Mouse (Mus musculus): ENCODE measurements at regions not wholly inside any gene's neighbourhood (a gene's known extent, or its start where the extent isn't known, plus 50 kb on each side); places are given as distances from the start of the nearest gene placed in this dataset.

GRCm38 (mm10) chr15:86566111-86566510 is 351.9 kb downstream of the Tbc1d22a start:
- Histone ChIP-seq H3K27ac (replicated peaks) (no peak overlapping the region), H3K36me3 (no peaks in the 10 kb centered on the region), H3K9me3 (no peaks in the 10 kb centered on the region), H3K4me2 (no peak overlapping the region), H3K27me3 (no peaks in the 10 kb centered on the region), H3K9ac (no peak overlapping the region), H3K4me1 (replicated peaks) (no peaks in the 10 kb centered on the region), H3K4me3 (no peak overlapping the region)
- WGBS, result 89% methylated on average over 3 of the region's 3 CpGs
- ATAC-seq (ENCODE audit: low FRiP score, low read depth), result no peak

- H3K4me3 ChIP-seq, result no peak overlapping the region
- whole genome bisulfite sequencing, result 19% methylated on average over 5 of the region's 5 CpGs
- H3K27me3 ChIP-seq, result no peaks in the 10 kb centered on the region
- no peak overlapping the region for H3K27ac ChIP-seq (replicated peaks)
- no peak overlapping the region for H3K4me2 ChIP-seq
- ATAC-seq (ENCODE audit: low FRiP score, low read depth), result no peak
- H3K36me3 ChIP-seq, result no peaks in the 10 kb centered on the region
- no peaks in the 10 kb centered on the region for H3K9me3 ChIP-seq
- no peak overlapping the region for H3K9ac ChIP-seq
- H3K4me1 ChIP-seq (replicated peaks), result no peaks in the 10 kb centered on the region
Observed at GRCm38 (mm10) chr15:86574311-86574710, 360.1 kb downstream of the Tbc1d22a start.

GRCm38 (mm10) chr15:86576666-86577065 is 362.4 kb downstream of the Tbc1d22a start:
- H3K9ac ChIP-seq, result no peak overlapping the region
- H3K27ac ChIP-seq (replicated peaks), result no peak overlapping the region
- H3K4me1 ChIP-seq (replicated peaks), result no peaks in the 10 kb centered on the region
- no peaks in the 10 kb centered on the region for H3K36me3 ChIP-seq
- H3K4me3 ChIP-seq, result no peak overlapping the region
- no peak overlapping the region for H3K4me2 ChIP-seq
- 0 out of 2 replicates have a peak, but pooled peaks cover 3% of the 10 kb centered on the region for H3K27me3 ChIP-seq
- 68% methylated on average over 5 of the region's 5 CpGs for WGBS
- no peak for ATAC-seq (ENCODE audit: low FRiP score, low read depth)
- H3K9me3 ChIP-seq, result no peaks in the 10 kb centered on the region

GRCm38 (mm10) chr15:86578689-86579088 is 364.4 kb downstream of the Tbc1d22a start:
- no peak for ATAC-seq (ENCODE audit: low FRiP score, low read depth)
- Histone ChIP-seq H3K36me3 (no peaks in the 10 kb centered on the region), H3K9ac (no peak overlapping the region), H3K27me3 (0 out of 2 replicates have a peak, but pooled peaks cover 3% of the 10 kb centered on the region), H3K4me2 (no peak overlapping the region), H3K27ac (replicated peaks) (no peak overlapping the region), H3K4me3 (no peak overlapping the region), H3K9me3 (no peaks in the 10 kb centered on the region), H3K4me1 (replicated peaks) (no peaks in the 10 kb centered on the region)
- 84% methylated on average over 16 of the region's 16 CpGs for WGBS

- H3K4me2 ChIP-seq, result no peak overlapping the region
- WGBS, result 77% methylated on average over 7 of the region's 7 CpGs
- H3K36me3 ChIP-seq, result no peaks in the 10 kb centered on the region
- ATAC-seq (ENCODE audit: low FRiP score, low read depth), result no peak
- H3K4me1 ChIP-seq (replicated peaks), result no peaks in the 10 kb centered on the region
- no peak overlapping the region for H3K27ac ChIP-seq (replicated peaks)
- no peak overlapping the region for H3K4me3 ChIP-seq
- no peak overlapping the region for H3K9ac ChIP-seq
- no peaks in the 10 kb centered on the region for H3K9me3 ChIP-seq
- 0 out of 2 replicates have a peak, but pooled peaks cover 3% of the 10 kb centered on the region for H3K27me3 ChIP-seq
Observed at GRCm38 (mm10) chr15:86582240-86583090, 368.2 kb downstream of the Tbc1d22a start.

- Histone ChIP-seq H3K27me3 (0 out of 2 replicates have a peak, but pooled peaks cover 3% of the 10 kb centered on the region), H3K9ac (no peak overlapping the region), H3K27ac (replicated peaks) (no peak overlapping the region), H3K4me1 (replicated peaks) (no peaks in the 10 kb centered on the region), H3K36me3 (no peaks in the 10 kb centered on the region), H3K4me2 (no peak overlapping the region), H3K9me3 (no peaks in the 10 kb centered on the region), H3K4me3 (no peak overlapping the region)
- no peak for ATAC-seq (ENCODE audit: low FRiP score, low read depth)
- 88% methylated on average over 4 of the region's 4 CpGs for WGBS
Observed at GRCm38 (mm10) chr15:86585716-86586115, 371.5 kb downstream of the Tbc1d22a start.

- no peak for ATAC-seq (ENCODE audit: low FRiP score, low read depth)
- Histone ChIP-seq H3K9me3 (no peaks in the 10 kb centered on the region), H3K27ac (replicated peaks) (no peak overlapping the region), H3K27me3 (no peaks in the 10 kb centered on the region), H3K4me3 (no peak overlapping the region), H3K4me2 (no peak overlapping the region), H3K4me1 (replicated peaks) (no peaks in the 10 kb centered on the region), H3K36me3 (no peaks in the 10 kb centered on the region), H3K9ac (no peak overlapping the region)
- WGBS, result 85% methylated on average over 6 of the region's 6 CpGs
Observed at GRCm38 (mm10) chr15:86587209-86587608, 372.9 kb downstream of the Tbc1d22a start.

GRCm38 (mm10) chr15:86590033-86590432 is 375.8 kb downstream of the Tbc1d22a start:
- Histone ChIP-seq H3K9ac (no peak overlapping the region), H3K9me3 (no peaks in the 10 kb centered on the region), H3K36me3 (no peaks in the 10 kb centered on the region), H3K27me3 (0 out of 2 replicates have a peak, but pooled peaks cover 3% of the 10 kb centered on the region), H3K4me1 (replicated peaks) (0 out of 2 replicates have a peak, but pooled peaks cover 10% of the 10 kb centered on the region), H3K27ac (replicated peaks) (no peak overlapping the region), H3K4me3 (no peak overlapping the region), H3K4me2 (no peak overlapping the region)
- 55% methylated on average over 7 of the region's 7 CpGs for WGBS
- no peak for ATAC-seq (ENCODE audit: low FRiP score, low read depth)

- H3K27ac ChIP-seq (replicated peaks), result no peak overlapping the region
- H3K4me1 ChIP-seq (replicated peaks), result 0 out of 2 replicates have a peak, but pooled peaks cover 10% of the 10 kb centered on the region
- H3K4me3 ChIP-seq, result no peak overlapping the region
- WGBS, result 81% methylated on average over 5 of the region's 5 CpGs
- no peak overlapping the region for H3K9ac ChIP-seq
- H3K4me2 ChIP-seq, result no peak overlapping the region
- 0 out of 2 replicates have a peak, but pooled peaks cover 3% of the 10 kb centered on the region for H3K27me3 ChIP-seq
- H3K9me3 ChIP-seq, result no peaks in the 10 kb centered on the region
- no peaks in the 10 kb centered on the region for H3K36me3 ChIP-seq
- no peak for ATAC-seq (ENCODE audit: low FRiP score, low read depth)
Observed at GRCm38 (mm10) chr15:86590896-86591295, 376.6 kb downstream of the Tbc1d22a start.

GRCm38 (mm10) chr15:86593404-86593803 is 379.1 kb downstream of the Tbc1d22a start:
- Histone ChIP-seq H3K4me3 (no peak overlapping the region), H3K36me3 (no peaks in the 10 kb centered on the region), H3K27me3 (0 out of 2 replicates have a peak, but pooled peaks cover 3% of the 10 kb centered on the region), H3K4me2 (no peak overlapping the region), H3K9ac (no peak overlapping the region), H3K4me1 (replicated peaks) (0 out of 2 replicates have a peak, but pooled peaks cover 10% of the 10 kb centered on the region), H3K9me3 (no peaks in the 10 kb centered on the region), H3K27ac (replicated peaks) (no peak overlapping the region)
- 35% methylated on average over 6 of the region's 6 CpGs for WGBS
- ATAC-seq (ENCODE audit: low FRiP score, low read depth), result no peak

GRCm38 (mm10) chr15:86606411-86606810 is 392.2 kb downstream of the Tbc1d22a start:
- Histone ChIP-seq H3K4me1 (replicated peaks) (no peaks in the 10 kb centered on the region), H3K27ac (replicated peaks) (no peak overlapping the region), H3K4me2 (no peak overlapping the region), H3K9ac (no peak overlapping the region), H3K9me3 (no peaks in the 10 kb centered on the region), H3K27me3 (no peaks in the 10 kb centered on the region), H3K36me3 (no peaks in the 10 kb centered on the region), H3K4me3 (no peak overlapping the region)
- no peak for ATAC-seq (ENCODE audit: low FRiP score, low read depth)

- WGBS, result 79% methylated on average over 6 of the region's 6 CpGs
Observed at GRCm38 (mm10) chr15:86609692-86610091, 395.4 kb downstream of the Tbc1d22a start.

More at GRCm38 (mm10) chr15:86609692-86610091, 395.4 kb downstream of the Tbc1d22a start:
- H3K4me3 ChIP-seq, result no peak overlapping the region
- H3K4me2 ChIP-seq, result no peak overlapping the region
- no peak for ATAC-seq (ENCODE audit: low FRiP score, low read depth)
- H3K27me3 ChIP-seq, result no peaks in the 10 kb centered on the region
- no peaks in the 10 kb centered on the region for H3K9me3 ChIP-seq
- H3K27ac ChIP-seq (replicated peaks), result no peak overlapping the region
- H3K4me1 ChIP-seq (replicated peaks), result no peaks in the 10 kb centered on the region
- no peaks in the 10 kb centered on the region for H3K36me3 ChIP-seq
- no peak overlapping the region for H3K9ac ChIP-seq

All from hindbrain, embryonic 15.5 days (tissue).